Mouse (Mus musculus): ENCODE measurements around the gene Jpt1. TPM values are rescaled to one million over a fixed set of nuclear protein-coding genes. Genes with fewer than 3 reads are reported as not detected.

Jpt1 gene
- polyA plus RNA-seq, 1 experiment from 2014 or later, result 371 TPM

DNA sequence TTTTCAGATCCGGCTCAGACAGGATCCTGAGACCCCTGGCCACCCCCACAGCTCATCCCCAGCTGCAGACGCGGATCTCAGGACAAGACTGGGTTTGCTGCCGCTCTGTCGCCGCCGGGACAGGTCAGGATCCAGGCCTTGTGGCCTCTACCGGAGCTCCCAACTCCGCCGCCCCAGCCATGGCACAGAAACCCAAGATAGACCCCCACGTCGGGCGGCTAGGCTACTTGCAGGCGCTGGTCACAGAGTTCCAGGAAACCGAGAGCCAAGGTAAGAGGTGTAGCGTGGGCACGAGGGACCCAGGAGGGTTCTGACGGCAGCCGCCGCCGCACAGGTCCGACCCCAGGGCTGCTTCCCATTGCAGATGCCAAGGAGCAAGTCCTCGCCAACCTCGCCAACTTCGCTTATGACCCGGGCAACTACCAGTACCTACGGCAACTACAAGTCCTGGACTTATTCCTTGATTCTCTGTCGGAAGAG lies 38.4 kb downstream of the Jpt1 start:
- no peaks in the 10 kb centered on the region for H3K36me3 ChIP-seq (ENCODE audit: control insufficient read depth, insufficient read depth, low read length)
- H3K9me3 ChIP-seq (ENCODE audit: control insufficient read depth, low read length), result no peaks in the 10 kb centered on the region
- peak overlapping the region; percentile 88 for H3K9ac ChIP-seq (ENCODE audit: low read length)
- peaks cover 4% of the 10 kb centered on the region; the same call in 1 of the 2 replicates for H3K4me1 ChIP-seq (replicated peaks; ENCODE audit: control insufficient read depth, insufficient read depth)
- no peaks in the 10 kb centered on the region for H3K27me3 ChIP-seq (ENCODE audit: control insufficient read depth, insufficient read depth, low read length)
- TF ChIP-seq EP300 (optimal IDR thresholded peaks at IDR 0.05), result no peak
- no peak for TF ChIP-seq CTCF (IDR thresholded peaks at IDR 0.05; ENCODE audit: low read depth)
- ATAC-seq (ENCODE audit: low FRiP score, low TSS enrichment) (peak; percentile 24; the same call in 1 of the 2 replicates), DNase-seq (ENCODE audit: low spot score) (no peak)
- peak overlapping the region; percentile 56; the same call in 1 of the 2 replicates for H3K27ac ChIP-seq (replicated peaks)
- WGBS, result 3% methylated on average over 28 of the region's 28 CpGs
- peak overlapping the region; percentile 94 for H3K4me2 ChIP-seq (replicated peaks; ENCODE audit: low read depth)
- peak overlapping the region; percentile 81 for H3K4me3 ChIP-seq (ENCODE audit: low read depth, low read length)

- Histone ChIP-seq H3K9ac (ENCODE audit: low read length) (peak within 1 kb of the TSS; percentile 88), H3K36me3 (ENCODE audit: control insufficient read depth, insufficient read depth, low read length) (no peaks in the 10 kb centered on the region), H3K27ac (replicated peaks) (peak within 1 kb of the TSS; percentile 78), H3K4me3 (ENCODE audit: low read depth, low read length) (peak within 1 kb of the TSS; percentile 81), H3K4me2 (replicated peaks; ENCODE audit: low read depth) (peak within 1 kb of the TSS; percentile 94), H3K27me3 (ENCODE audit: control insufficient read depth, insufficient read depth, low read length) (no peaks in the 10 kb centered on the region), H3K9me3 (ENCODE audit: control insufficient read depth, low read length) (no peaks in the 10 kb centered on the region), H3K4me1 (replicated peaks; ENCODE audit: control insufficient read depth, insufficient read depth) (peaks cover 4% of the 10 kb centered on the region; the same call in 1 of the 2 replicates)
- DNase-seq (ENCODE audit: low spot score) (peak; percentile 97), ATAC-seq (ENCODE audit: low FRiP score, low TSS enrichment) (peak; percentile 95)
- 1% methylated on average over 26 of the region's 26 CpGs for WGBS
- TF ChIP-seq EP300 (optimal IDR thresholded peaks at IDR 0.05) (no peak), CTCF (IDR thresholded peaks at IDR 0.05; ENCODE audit: low read depth) (peak; percentile 15; the same call in 1 of the 2 replicates)
Measured at GRCm38 (mm10) chr11:115475025-115475757, 39.0 kb downstream of the Jpt1 start, which contains the start of gene Armc7. TSS of gene Armc7 (plus strand) at chr11:115475667.

DNA sequence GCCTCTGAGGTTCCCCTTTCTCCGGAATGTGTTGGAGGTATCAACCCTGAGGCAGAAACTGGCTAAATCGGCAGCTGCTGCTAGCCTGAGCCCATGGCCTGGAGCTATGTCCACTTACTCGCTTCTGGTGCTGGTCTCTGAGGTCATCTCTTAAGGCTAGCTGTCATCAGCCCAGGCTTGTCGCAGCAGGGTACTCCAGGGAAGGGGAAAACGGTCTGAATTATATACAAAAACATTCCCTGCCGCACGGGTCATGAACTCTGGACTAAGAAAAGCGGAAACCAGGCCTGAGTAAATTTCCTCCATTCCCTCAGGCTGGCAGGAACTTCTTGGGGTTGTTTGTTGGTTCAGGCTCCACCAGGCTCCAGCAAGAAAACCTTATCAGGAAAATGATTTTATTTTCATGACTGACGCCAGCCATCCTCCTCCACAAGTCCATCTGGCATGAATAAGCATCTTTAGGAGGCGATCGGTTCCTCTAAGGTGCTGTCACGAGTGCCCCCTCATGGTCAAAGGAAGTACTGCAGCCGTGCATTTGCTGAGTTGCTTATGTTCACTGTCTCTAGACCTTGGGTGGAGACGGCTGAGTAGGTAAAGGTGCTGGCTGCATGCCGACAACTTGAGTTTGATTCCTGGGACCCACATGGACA lies 40.4 kb downstream of the Jpt1 start:
- Histone ChIP-seq H3K27ac (replicated peaks) (peak overlapping the region; percentile 24), H3K4me1 (replicated peaks; ENCODE audit: control insufficient read depth, insufficient read depth) (peaks cover 4% of the 10 kb centered on the region; the same call in 1 of the 2 replicates), H3K27me3 (ENCODE audit: control insufficient read depth, insufficient read depth, low read length) (no peaks in the 10 kb centered on the region), H3K9me3 (ENCODE audit: control insufficient read depth, low read length) (no peaks in the 10 kb centered on the region), H3K36me3 (ENCODE audit: control insufficient read depth, insufficient read depth, low read length) (no peaks in the 10 kb centered on the region), H3K4me2 (replicated peaks; ENCODE audit: low read depth) (peak overlapping the region; percentile 8; the same call in 1 of the 2 replicates), H3K9ac (ENCODE audit: low read length) (no peak overlapping the region), H3K4me3 (ENCODE audit: low read depth, low read length) (no peak overlapping the region)
- DNase-seq (ENCODE audit: low spot score) (peak; percentile 93), ATAC-seq (ENCODE audit: low FRiP score, low TSS enrichment) (peak; percentile 57)
- 17% methylated on average over 15 of the region's 15 CpGs for WGBS
- TF ChIP-seq CTCF (IDR thresholded peaks at IDR 0.05; ENCODE audit: low read depth) (peak; percentile 98), EP300 (optimal IDR thresholded peaks at IDR 0.05) (no peak)

DNA sequence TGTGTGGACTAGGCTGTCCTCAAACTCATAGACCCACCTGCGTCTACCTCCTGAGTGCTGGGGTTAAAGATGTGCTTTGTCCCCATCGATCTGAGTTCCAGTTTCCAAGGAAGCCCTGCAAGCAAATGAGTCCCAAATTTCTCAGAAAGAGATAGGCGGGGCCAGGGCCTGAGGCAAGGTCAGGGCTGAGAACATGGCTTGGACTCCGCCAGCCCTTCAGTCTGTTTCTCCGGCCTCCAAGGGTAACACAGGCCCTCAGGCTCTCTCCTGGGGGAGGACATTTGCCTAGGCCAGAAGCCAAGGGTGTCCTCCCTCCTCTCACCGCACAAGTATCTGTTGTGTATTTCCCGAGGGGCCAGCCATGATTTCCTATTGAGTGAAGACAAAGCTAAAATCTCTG lies 42.0 kb downstream of the Jpt1 start:
- H3K4me1 ChIP-seq (replicated peaks; ENCODE audit: control insufficient read depth, insufficient read depth), result peaks cover 4% of the 10 kb centered on the region; the same call in 1 of the 2 replicates
- DNase-seq (ENCODE audit: low spot score) (no peak), ATAC-seq (ENCODE audit: low FRiP score, low TSS enrichment) (no peak)
- no peak overlapping the region for H3K4me3 ChIP-seq (ENCODE audit: low read depth, low read length)
- H3K9me3 ChIP-seq (ENCODE audit: control insufficient read depth, low read length), result no peaks in the 10 kb centered on the region
- H3K9ac ChIP-seq (ENCODE audit: low read length), result no peak overlapping the region
- 71% methylated on average over 7 of the region's 7 CpGs for WGBS
- H3K27me3 ChIP-seq (ENCODE audit: control insufficient read depth, insufficient read depth, low read length), result no peaks in the 10 kb centered on the region
- TF ChIP-seq EP300 (optimal IDR thresholded peaks at IDR 0.05) (no peak), CTCF (IDR thresholded peaks at IDR 0.05; ENCODE audit: low read depth) (no peak)
- no peaks in the 10 kb centered on the region for H3K36me3 ChIP-seq (ENCODE audit: control insufficient read depth, insufficient read depth, low read length)
- no peak overlapping the region; the same call in 1 of the 2 replicates for H3K27ac ChIP-seq (replicated peaks)
- no peak overlapping the region for H3K4me2 ChIP-seq (replicated peaks; ENCODE audit: low read depth)

GRCm38 (mm10) chr11:115467217-115467618 lies 47.0 kb downstream of the Jpt1 start:
- TF ChIP-seq EP300 (optimal IDR thresholded peaks at IDR 0.05), result no peak
- TF ChIP-seq CTCF (IDR thresholded peaks at IDR 0.05; ENCODE audit: low read depth), result no peak
- no peaks in the 10 kb centered on the region for H3K27me3 ChIP-seq (ENCODE audit: control insufficient read depth, insufficient read depth, low read length)
- no peak overlapping the region for H3K9ac ChIP-seq (ENCODE audit: low read length)
- no peak overlapping the region for H3K27ac ChIP-seq (replicated peaks)
- H3K36me3 ChIP-seq (ENCODE audit: control insufficient read depth, insufficient read depth, low read length), result no peaks in the 10 kb centered on the region
- H3K9me3 ChIP-seq (ENCODE audit: control insufficient read depth, low read length), result no peaks in the 10 kb centered on the region
- WGBS, result 35% methylated on average over 4 of the region's 4 CpGs
- no peak overlapping the region for H3K4me2 ChIP-seq (replicated peaks; ENCODE audit: low read depth)
- DNase-seq (ENCODE audit: low spot score), result peak; percentile 15
- ATAC-seq (ENCODE audit: low FRiP score, low TSS enrichment), result no peak; the same call in 1 of the 2 replicates
- no peaks in the 10 kb centered on the region for H3K4me1 ChIP-seq (replicated peaks; ENCODE audit: control insufficient read depth, insufficient read depth)
- no peak overlapping the region for H3K4me3 ChIP-seq (ENCODE audit: low read depth, low read length)

Data from stomach, postnatal 0 days (tissue).